ENCODE assay signal across 9 mouse cellular contexts in the genomic region with DNA sequence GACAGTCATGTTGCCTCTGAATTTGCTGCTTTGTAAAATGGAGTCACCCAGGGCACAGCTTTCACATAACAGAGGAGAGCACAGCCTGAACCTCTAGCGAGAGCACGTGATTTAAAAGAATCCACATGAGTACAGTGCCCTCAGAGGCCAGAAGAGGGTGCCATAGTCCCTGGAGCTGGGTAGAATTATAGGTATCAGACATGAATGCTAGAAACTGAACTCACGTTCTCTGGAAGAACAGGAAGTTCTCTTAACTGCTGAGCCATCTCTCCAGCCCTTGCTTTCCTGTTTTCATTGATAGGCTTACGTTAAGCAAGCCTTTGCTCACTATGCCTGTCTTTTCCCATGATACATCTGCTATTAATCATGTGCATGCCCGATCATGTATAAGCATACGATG.
DNase-seq lines count a peak whose midpoint lies in the region; ATAC-seq and TF ChIP-seq lines count a peak whose summit lies in the region.
"Had no signal": no experiment of that assay in that cellular context is flagged by ENCODE, and none has a peak within 500 bp of the region (broad histone marks: within the 10 kb centered on the region; RNA-seq: fewer than 3 reads in every experiment).

No protein-coding gene starts in this region.

- H3K36me3 ChIP-seq in E14TG2a.4 (ENCODE audit: insufficient read depth, low read length) = no peaks in the 10 kb centered on the region
- H3K36me3 ChIP-seq: heart, embryonic 15.5 days had no signal

- no peak overlapping the region for H3K4me3 ChIP-seq in E14TG2a.4 (replicated peaks; ENCODE audit: low read length)
- H3K4me3 ChIP-seq: heart, embryonic 15.5 days had no signal

- H3K9me3 ChIP-seq in E14TG2a.4 (ENCODE audit: low read length) = peaks cover under 1% of the 10 kb centered on the region; the same call in 1 of the 2 replicates
- H3K9me3 ChIP-seq: heart, embryonic 15.5 days had no signal

- peaks cover 19% of the 10 kb centered on the region for H3K4me1 ChIP-seq in E14TG2a.4 (replicated peaks; ENCODE audit: low read depth, low read length)
- H3K4me1 ChIP-seq: heart, embryonic 15.5 days had no signal

- no peak for TF ChIP-seq POLR2A in brain, embryonic 14.5 days (IDR thresholded peaks at IDR 0.05; ENCODE audit: borderline replicate concordance, extremely low read depth, insufficient read depth, insufficient read length, poor library complexity, severe bottlenecking)

- DNase-seq in brain, embryonic 14.5 days (ENCODE audit: low read depth) = peak; percentile 67
- peak; percentile 22 for DNase-seq in fibroblast of lung, adult 2 months (ENCODE audit: low read depth)
- DNase-seq in layer of hippocampus, postnatal 10 days (ENCODE audit: low spot score in 2 of 2) = peak; percentile 78
- peak; percentile 79 for DNase-seq in lung, postnatal 14 days
- DNase-seq in retina, embryonic 14.5 days (ENCODE audit: low spot score) = peak; percentile 74
- DNase-seq in thymus, postnatal 25 days = peak; percentile 92

- peak; percentile 91 to 94 for ATAC-seq in hematopoietic stem cell, adult 5-6 weeks (replicated peaks in 1 of 2; ENCODE audit: insufficient read depth in 1 of 2, low FRiP score in 2 of 2, low TSS enrichment in 1 of 2, low read depth in 1 of 2, poor library complexity in 2 of 2, severe bottlenecking in 2 of 2)

- no peaks in the 10 kb centered on the region for H3K27me3 ChIP-seq in E14TG2a.4 (ENCODE audit: insufficient read depth, low read length)
- H3K27me3 ChIP-seq: heart, embryonic 15.5 days had no signal

- peak; percentile 82 for TF ChIP-seq CTCF in E14TG2a.4 (conservative IDR thresholded peaks at IDR 0.05; ENCODE audit: low read length)
- peak; percentile 63; the same call in 1 of the 2 replicates for TF ChIP-seq CTCF in brain, embryonic 14.5 days (IDR thresholded peaks at IDR 0.05; ENCODE audit: borderline replicate concordance, extremely low read depth, insufficient read depth, insufficient read length)

Comparison
In these comparisons a context has a peak if more than half of its experiments do, and no peak if none do; other contexts are left out.
1. DNase-seq: peak in every context shown above with its lines; median percentile 92 in thymus, postnatal 25 days; 79 in lung, postnatal 14 days; 78 in layer of hippocampus, postnatal 10 days; 74 in retina, embryonic 14.5 days; 67 in brain, embryonic 14.5 days; 22 in fibroblast of lung, adult 2 months.